Mouse (Mus musculus): ENCODE results near the gene Gm11037.
A peak's percentile ranks its signal among the peaks of the same experiment; 100 is the strongest.

GRCm38 (mm10) chr2:131160671-131161111 lies 27.4 kb downstream of the Gm11037 start:
- TF ChIP-seq POLR2A (IDR thresholded peaks at IDR 0.05; ENCODE audit: low read depth, low read length) (no peak), CTCF (conservative IDR thresholded peaks at IDR 0.05; ENCODE audit: insufficient read depth, insufficient read length, low read depth, low read length) (peak; percentile 25; the same call in 1 of the 2 replicates)

Data from kidney, adult 2 months (tissue).